Mouse (Mus musculus) hindbrain, postnatal 0 days (tissue): ENCODE measurements at regions not wholly inside any gene's neighbourhood (a gene's known extent, or its start where the extent isn't known, plus 50 kb on each side); places are given as distances from the start of the nearest gene placed in this dataset.

Experiments used
- ATAC-seq: fragments of 200-750 bp; cut with Nextera tagmentation; 2 replicates; pipeline ENCODE4 v1.8.0; 2017; ENCODE audit warnings: mild to moderate bottlenecking, moderate TSS enrichment, moderate library complexity
- DNase-seq: peaks from one replicate; pipeline ENCODE4 v3.0.0-alpha.2; 2015; ENCODE audit warnings: low spot score
- H3K27ac ChIP-seq: fragments of 300-500 bp; sonication (generic); 2 replicates; pipeline ENCODE4 v1.5.1; 2014; ENCODE audit warnings: mild to moderate bottlenecking
- H3K27me3 ChIP-seq: fragments of 300-500 bp; sonication (generic); 2 replicates; pipeline ENCODE4 v1.6.1; 2014; ENCODE audit warnings: low read length, mixed read lengths; ENCODE audit not compliant: insufficient read depth
- H3K36me3 ChIP-seq: fragments of 300-500 bp; sonication (generic); 2 replicates; pipeline ENCODE4 v1.6.1; 2014; ENCODE audit warnings: low read length, mixed read lengths; ENCODE audit not compliant: insufficient read depth
- H3K4me1 ChIP-seq: fragments of 300-500 bp; sonication (generic); 2 replicates; pipeline ENCODE4 v1.6.1; 2014; ENCODE audit warnings: antibody characterized with exemption, low read length, mixed read lengths; ENCODE audit not compliant: insufficient read depth
- H3K4me2 ChIP-seq: fragments of 300-500 bp; sonication (generic); 2 replicates; pipeline ENCODE4 v1.6.1; 2014; ENCODE audit warnings: low read depth, mild to moderate bottlenecking, low read length, moderate library complexity, mixed read lengths
- H3K4me3 ChIP-seq: fragments of 300-500 bp; sonication (generic); 2 replicates; pipeline ENCODE4 v1.5.1; 2014; ENCODE audit warnings: low read length
- H3K9ac ChIP-seq: fragments of 300-500 bp; sonication (generic); replicated peaks from 2 replicates; pipeline ENCODE4 v1.6.1; 2014; ENCODE audit warnings: mild to moderate bottlenecking, low read length, moderate library complexity, mixed read lengths
- H3K9me3 ChIP-seq: fragments of 300-500 bp; sonication (generic); 2 replicates; pipeline ENCODE4 v1.6.1; 2016; ENCODE audit warnings: low read length, mixed read lengths
- CTCF ChIP-seq: IDR thresholded peaks from 2 replicates; pipeline ENCODE4 v1.5.1; 2016; ENCODE audit warnings: antibody characterized with exemption, control low read depth, low read depth
- WGBS: fragments of 180-500 bp; shearing (Covaris S2); extraction: QIAGEN DNeasy Blood & Tissue Kit; methylation state at CpG from one replicate; pipeline ENCODE4 v1.1.7; 2014; 5-methylcytosine and 5-hydroxymethylcytosine counted together

- no peak overlapping the region for H3K27ac ChIP-seq
- H3K9ac ChIP-seq = no peak overlapping the region
- H3K27me3 ChIP-seq = no peaks in the 10 kb centered on the region
- WGBS = 53% methylated on average over 3 of the region's 3 CpGs
- DNase-seq = no peak
- no peaks in the 10 kb centered on the region for H3K36me3 ChIP-seq
- H3K4me3 ChIP-seq = no peak overlapping the region
- no peak for ATAC-seq
- H3K9me3 ChIP-seq = no peaks in the 10 kb centered on the region
- no peak overlapping the region for H3K4me2 ChIP-seq
- no peaks in the 10 kb centered on the region for H3K4me1 ChIP-seq
- no peak for TF ChIP-seq CTCF
These were observed 281.6 kb downstream of the Grxcr1 start for GRCm38 (mm10) chr5:68313187-68313586.

GRCm38 (mm10) chr5:68318979-68319378 lies 287.3 kb downstream of the Grxcr1 start:
- TF ChIP-seq CTCF = no peak
- Histone ChIP-seq H3K27ac (no peak overlapping the region), H3K36me3 (no peaks in the 10 kb centered on the region)

GRCm38 (mm10) chr5:68326998-68327593 lies 295.5 kb downstream of the Grxcr1 start:
- H3K4me1 ChIP-seq = no peaks in the 10 kb centered on the region
- 66% methylated on average over 2 of the region's 2 CpGs for WGBS

More at GRCm38 (mm10) chr5:68318979-68319378, 287.3 kb downstream of the Grxcr1 start:
- Histone ChIP-seq H3K4me2 (no peak overlapping the region), H3K4me1 (no peaks in the 10 kb centered on the region), H3K9ac (no peak overlapping the region), H3K27me3 (no peaks in the 10 kb centered on the region), H3K4me3 (no peak overlapping the region), H3K9me3 (no peaks in the 10 kb centered on the region)
- ATAC-seq (no peak), DNase-seq (no peak)

GRCm38 (mm10) chr5:68329311-68329710 lies 297.7 kb downstream of the Grxcr1 start:
- DNase-seq (no peak), ATAC-seq (no peak)
- H3K4me2 ChIP-seq = no peak overlapping the region
- no peak overlapping the region for H3K9ac ChIP-seq
- WGBS = 73% methylated on average over 3 of the region's 3 CpGs
- H3K9me3 ChIP-seq = no peaks in the 10 kb centered on the region
- H3K27me3 ChIP-seq = no peaks in the 10 kb centered on the region
- H3K36me3 ChIP-seq = no peaks in the 10 kb centered on the region
- no peak for TF ChIP-seq CTCF
- no peak overlapping the region for H3K4me3 ChIP-seq
- no peaks in the 10 kb centered on the region for H3K4me1 ChIP-seq
- no peak overlapping the region for H3K27ac ChIP-seq

More at GRCm38 (mm10) chr5:68326998-68327593, 295.5 kb downstream of the Grxcr1 start:
- Histone ChIP-seq H3K27ac (no peak overlapping the region), H3K4me3 (no peak overlapping the region), H3K9me3 (no peaks in the 10 kb centered on the region), H3K36me3 (no peaks in the 10 kb centered on the region), H3K27me3 (no peaks in the 10 kb centered on the region), H3K9ac (no peak overlapping the region), H3K4me2 (no peak overlapping the region)
- peak; percentile 56 for DNase-seq
- no peak for TF ChIP-seq CTCF
- peak; percentile 70 for ATAC-seq

GRCm38 (mm10) chr5:68329828-68330227 lies 298.2 kb downstream of the Grxcr1 start:
- Histone ChIP-seq H3K9ac (no peak overlapping the region), H3K27ac (no peak overlapping the region), H3K4me1 (no peaks in the 10 kb centered on the region), H3K4me2 (no peak overlapping the region), H3K27me3 (no peaks in the 10 kb centered on the region), H3K9me3 (no peaks in the 10 kb centered on the region), H3K36me3 (no peaks in the 10 kb centered on the region), H3K4me3 (no peak overlapping the region)
- ATAC-seq (no peak), DNase-seq (no peak)
- no peak for TF ChIP-seq CTCF
- 69% methylated on average over 2 of the region's 2 CpGs for WGBS

- H3K36me3 ChIP-seq = no peaks in the 10 kb centered on the region
- no peak overlapping the region for H3K27ac ChIP-seq
- TF ChIP-seq CTCF = no peak
- DNase-seq = peak; percentile 28
- H3K9me3 ChIP-seq = no peaks in the 10 kb centered on the region
- no peaks in the 10 kb centered on the region for H3K4me1 ChIP-seq
- ATAC-seq = no peak
- H3K4me2 ChIP-seq = no peak overlapping the region
- H3K27me3 ChIP-seq = no peaks in the 10 kb centered on the region
- H3K9ac ChIP-seq = no peak overlapping the region
- no peak overlapping the region for H3K4me3 ChIP-seq
- WGBS = 70% methylated on average over 2 of the region's 2 CpGs
These were observed 319.3 kb downstream of the Grxcr1 start for GRCm38 (mm10) chr5:68350921-68351320.

GRCm38 (mm10) chr5:68351793-68352192 lies 320.2 kb downstream of the Grxcr1 start:
- Histone ChIP-seq H3K36me3 (no peaks in the 10 kb centered on the region), H3K27me3 (no peaks in the 10 kb centered on the region), H3K4me3 (no peak overlapping the region), H3K27ac (no peak overlapping the region; the same call in 1 of the 2 replicates), H3K9me3 (no peaks in the 10 kb centered on the region), H3K4me2 (no peak overlapping the region), H3K4me1 (no peaks in the 10 kb centered on the region), H3K9ac (no peak overlapping the region)
- TF ChIP-seq CTCF = no peak
- DNase-seq (peak; percentile 79), ATAC-seq (peak; percentile 84)
- WGBS = 38% methylated on average over 5 of the region's 5 CpGs
